Mouse (Mus musculus) thymus, adult 2 months (tissue): ENCODE results near the gene Olfr1053. TPM values are rescaled to one million over a fixed set of nuclear protein-coding genes. Genes with fewer than 3 reads are reported as not detected.
"Not testable (repeated sequence)": the region's sequence is repeated elsewhere in the genome, so short reads cannot be mapped to it uniquely, and the experiment has no call there.

Source experiments
- DNase-seq: peaks from one replicate; pipeline ENCODE4 v3.0.0; 2021
- H3K27ac ChIP-seq: fragments of 200-500 bp; 2 replicates; pipeline ENCODE4 v1.5.1; 2012; ENCODE audit warnings: low read length, control low read depth; ENCODE audit not compliant: control insufficient read depth, insufficient read depth
- H3K27me3 ChIP-seq: fragments of 200-500 bp; 2 replicates; pipeline ENCODE4 v1.6.1; 2012; ENCODE audit warnings: mild to moderate bottlenecking, low read length, moderate library complexity, mixed read lengths; ENCODE audit not compliant: control insufficient read depth, insufficient read depth
- H3K36me3 ChIP-seq: fragments of 200-500 bp; 2 replicates; pipeline ENCODE4 v1.6.1; 2012; ENCODE audit warnings: mild to moderate bottlenecking, low read length, moderate library complexity; ENCODE audit not compliant: control insufficient read depth, insufficient read depth
- H3K4me1 ChIP-seq: fragments of 200-500 bp; replicated peaks from 2 replicates; pipeline ENCODE4 v1.6.1; 2012; ENCODE audit warnings: low read length; ENCODE audit not compliant: control insufficient read depth, insufficient read depth
- H3K4me3 ChIP-seq: fragments of 200-500 bp; 2 replicates; pipeline ENCODE4 v1.5.1; 2012; ENCODE audit warnings: mild to moderate bottlenecking, low read length, control low read depth, moderate library complexity; ENCODE audit not compliant: control insufficient read depth, insufficient read depth
- CTCF ChIP-seq: fragments of 200-500 bp; IDR thresholded peaks from 2 replicates; pipeline ENCODE4 v1.5.1; 2012; ENCODE audit warnings: mild to moderate bottlenecking, control low read depth, low read length, moderate library complexity, borderline replicate concordance; ENCODE audit not compliant: control insufficient read depth, poor library complexity, insufficient read depth; ENCODE audit errors: extremely low read depth
- POLR2A ChIP-seq: fragments of 200-500 bp; IDR thresholded peaks from 2 replicates; pipeline ENCODE4 v1.6.1; 2012; ENCODE audit warnings: mild to moderate bottlenecking, low read length, control low read depth, moderate library complexity; ENCODE audit not compliant: control insufficient read depth, poor library complexity, insufficient read depth; ENCODE audit errors: extremely low read depth
- WGBS: fragments of 180-500 bp; shearing (Covaris S2); methylation state at CpG from one replicate; pipeline ENCODE4 v1.1.7; 2018; 5-methylcytosine and 5-hydroxymethylcytosine counted together
- polyA plus RNA-seq: library from polyadenylated mRNA; depleted of rRNA; stranded (reverse); fragments of >200 nt; gene quantifications from 2 replicates; pipeline ENCODE4 v1.2.3, GENCODE M21; 2012; rRNA removed

Olfr1053 gene
- not detected in 2 replicates for polyA plus RNA-seq

- Histone ChIP-seq H3K36me3 (no peaks in the 10 kb centered on the region), H3K27ac (no peak within 1 kb of the TSS), H3K27me3 (no peaks in the 10 kb centered on the region), H3K4me3 (no peak within 1 kb of the TSS), H3K4me1 (no peaks in the 10 kb centered on the region)
- DNase-seq, result no peak
- 64% methylated on average over 3 of the region's 3 CpGs for WGBS
- no peak for TF ChIP-seq POLR2A
- TF ChIP-seq CTCF, result no peak
Measured at GRCm38 (mm10) chr2:86315184-86315583, at the start of gene Olfr1053. Olfr1053 (minus strand) TSS chr2:86315284.

- Histone ChIP-seq H3K27ac (no peak within 1 kb of the TSS), H3K4me3 (no peak within 1 kb of the TSS), H3K36me3 (no peaks in the 10 kb centered on the region), H3K27me3 (no peaks in the 10 kb centered on the region), H3K4me1 (no peaks in the 10 kb centered on the region)
- TF ChIP-seq CTCF (no peak), POLR2A (no peak)
- DNase-seq, result no peak
Measured at GRCm38 (mm10) chr2:86362369-86362768, 47.3 kb upstream of the Olfr1053 start, which contains the start of gene Olfr1056. Olfr1056 (minus strand) TSS chr2:86362469.

GRCm38 (mm10) chr2:86351751-86352150, 36.7 kb upstream of the Olfr1053 start:
- H3K4me3 ChIP-seq, H3K27ac ChIP-seq, H3K4me1 ChIP-seq, H3K36me3 ChIP-seq, H3K27me3 ChIP-seq, DNase-seq: not testable (repeated sequence)
- 98% methylated on average over 1 of the region's 1 CpGs for WGBS

- 92% methylated on average over 5 of the region's 5 CpGs for WGBS
- no peak within 1 kb of the TSS for H3K4me3 ChIP-seq
- H3K36me3 ChIP-seq, result no peaks in the 10 kb centered on the region
- H3K4me1 ChIP-seq, result no peaks in the 10 kb centered on the region
- no peak within 1 kb of the TSS for H3K27ac ChIP-seq
- no peak for DNase-seq
- no peaks in the 10 kb centered on the region for H3K27me3 ChIP-seq
- TF ChIP-seq POLR2A, result no peak
- no peak for TF ChIP-seq CTCF
Measured at GRCm38 (mm10) chr2:86350184-86350583, 35.1 kb upstream of the Olfr1053 start, which contains the start of gene Olfr1055. Olfr1055 (minus strand) TSS chr2:86350284.

GRCm38 (mm10) chr2:86335333-86335732, 20.2 kb upstream of the Olfr1053 start, which contains the start of gene Olfr1054:
Olfr1054 (minus strand) TSS chr2:86335433.
- Histone ChIP-seq H3K27ac (no peak within 1 kb of the TSS), H3K4me3 (no peak within 1 kb of the TSS), H3K4me1 (no peaks in the 10 kb centered on the region), H3K27me3 (no peaks in the 10 kb centered on the region), H3K36me3 (no peaks in the 10 kb centered on the region)
- no peak for DNase-seq
- 93% methylated on average over 3 of the region's 3 CpGs for WGBS
- TF ChIP-seq POLR2A (no peak), CTCF (no peak)

GRCm38 (mm10) chr2:86292155-86292554, 22.9 kb downstream of the Olfr1053 start, which contains the start of gene Olfr1052:
Olfr1052 (plus strand) TSS chr2:86292455.
- Histone ChIP-seq H3K4me3 (no peak within 1 kb of the TSS), H3K36me3 (no peaks in the 10 kb centered on the region), H3K4me1 (no peaks in the 10 kb centered on the region), H3K27me3 (no peaks in the 10 kb centered on the region), H3K27ac (no peak within 1 kb of the TSS)
- TF ChIP-seq POLR2A, result no peak
- no peak for TF ChIP-seq CTCF
- DNase-seq, result no peak

GRCm38 (mm10) chr2:86278988-86279387, 36.1 kb downstream of the Olfr1053 start, which contains the start of gene Olfr1051:
Olfr1051 (minus strand) TSS chr2:86279088.
- not testable (repeated sequence) for DNase-seq, H3K4me1 ChIP-seq, H3K4me3 ChIP-seq, H3K27ac ChIP-seq, H3K27me3 ChIP-seq, H3K36me3 ChIP-seq

Other genes with a start within 250 kb of the Olfr1053 start
- gene Olfr1036, start 241.3 kb downstream of the Olfr1053 start, polyA plus RNA-seq, result not detected in 2 replicates
- not detected in 2 replicates for gene Olfr1037, start 227.9 kb downstream of the Olfr1053 start, polyA plus RNA-seq
- not detected in 2 replicates for gene Olfr1039, start 179.4 kb downstream of the Olfr1053 start, polyA plus RNA-seq
- gene Olfr1040, start 168.6 kb downstream of the Olfr1053 start, polyA plus RNA-seq, result not detected in 2 replicates
- gene Olfr1042, start 153.4 kb downstream of the Olfr1053 start, polyA plus RNA-seq, result not detected in 2 replicates
- not detected in 2 replicates for gene Olfr1043, start 147.8 kb downstream of the Olfr1053 start, polyA plus RNA-seq
- gene Olfr1044, start 137.5 kb downstream of the Olfr1053 start, polyA plus RNA-seq, result not detected in 2 replicates
- gene Olfr52, start 129.6 kb downstream of the Olfr1053 start, polyA plus RNA-seq, result not detected in 2 replicates
- not detected in 2 replicates for gene Olfr1045, start 112.3 kb downstream of the Olfr1053 start, polyA plus RNA-seq
- gene Olfr1046, start 96.0 kb downstream of the Olfr1053 start, polyA plus RNA-seq, result not detected in 2 replicates
- gene Olfr1047, start 83.9 kb downstream of the Olfr1053 start, polyA plus RNA-seq, result not detected in 2 replicates
- gene Olfr1048, start 75.0 kb downstream of the Olfr1053 start, polyA plus RNA-seq, result not detected in 2 replicates
- not detected in 2 replicates for gene Olfr1049, start 57.0 kb downstream of the Olfr1053 start, polyA plus RNA-seq
- gene Olfr1051, start 36.2 kb downstream of the Olfr1053 start, polyA plus RNA-seq, result not detected in 2 replicates
- not detected in 2 replicates for gene Olfr1052, start 22.8 kb downstream of the Olfr1053 start, polyA plus RNA-seq
- not detected in 2 replicates for gene Olfr1054, start 20.1 kb upstream of the Olfr1053 start, polyA plus RNA-seq
- gene Olfr1055, start 35.0 kb upstream of the Olfr1053 start, polyA plus RNA-seq, result not detected in 2 replicates
- not detected in 2 replicates for gene Olfr1056, start 47.2 kb upstream of the Olfr1053 start, polyA plus RNA-seq
- gene Olfr1057, start 63.1 kb upstream of the Olfr1053 start, polyA plus RNA-seq, result not detected in 2 replicates
- not detected in 2 replicates for gene Olfr1058, start 73.3 kb upstream of the Olfr1053 start, polyA plus RNA-seq
- gene Olfr1061, start 98.8 kb upstream of the Olfr1053 start, polyA plus RNA-seq, result not detected in 2 replicates
- 0.15 TPM in 1 of 2 replicates, not detected in the other for gene Olfr1062, start 111.5 kb upstream of the Olfr1053 start, polyA plus RNA-seq
- gene Olfr1065, start 135.3 kb upstream of the Olfr1053 start, polyA plus RNA-seq, result 0.09 TPM in 1 of 2 replicates, not detected in the other
- not detected in 2 replicates for gene Olfr1066, start 141.0 kb upstream of the Olfr1053 start, polyA plus RNA-seq
- gene Olfr228, start 172.1 kb upstream of the Olfr1053 start, polyA plus RNA-seq, result not detected in 2 replicates
- gene Olfr1076, start 193.2 kb upstream of the Olfr1053 start, polyA plus RNA-seq, result not detected in 2 replicates
- gene Olfr1079, start 227.2 kb upstream of the Olfr1053 start, polyA plus RNA-seq, result not detected in 2 replicates
- not detected in 2 replicates for gene Olfr1080, start 243.0 kb upstream of the Olfr1053 start, polyA plus RNA-seq